Mouse (Mus musculus) limb, embryonic 12.5 days (tissue): Measurements from ENCODE around the gene Ggt6. TPM values are rescaled to one million over a fixed set of nuclear protein-coding genes. Genes with fewer than 3 reads are reported as not detected.
A peak's percentile ranks its signal among the peaks of the same experiment; 100 is the strongest.

Source experiments
- ATAC-seq: fragments of 200-750 bp; cut with Nextera tagmentation; 2 replicates; pipeline ENCODE4 v1.8.0; 2017; ENCODE audit warnings: low read depth, moderate TSS enrichment; ENCODE audit not compliant: insufficient number of reproducible peaks, insufficient read depth, low FRiP score, low TSS enrichment
- H3K27ac ChIP-seq: fragments of 300-500 bp; sonication (generic); 2 replicates; pipeline ENCODE4 v1.5.1; 2016; ENCODE audit warnings: mild to moderate bottlenecking, moderate library complexity
- H3K27me3 ChIP-seq: fragments of 300-500 bp; sonication (generic); 2 replicates; pipeline ENCODE4 v1.6.1; 2016; ENCODE audit warnings: mild to moderate bottlenecking, moderate library complexity
- H3K36me3 ChIP-seq: fragments of 300-500 bp; sonication (generic); 2 replicates; pipeline ENCODE4 v1.6.1; 2016; ENCODE audit warnings: mild to moderate bottlenecking, moderate library complexity
- H3K4me1 ChIP-seq: fragments of 300-500 bp; sonication (generic); replicated peaks from 2 replicates; pipeline ENCODE4 v1.6.1; 2016
- H3K4me2 ChIP-seq: fragments of 300-500 bp; sonication (generic); 2 replicates; pipeline ENCODE4 v1.6.1; 2016; ENCODE audit warnings: mild to moderate bottlenecking, moderate library complexity
- H3K4me3 ChIP-seq: fragments of 300-500 bp; sonication (generic); replicated peaks from 2 replicates; pipeline ENCODE4 v1.5.1; 2016; ENCODE audit warnings: mild to moderate bottlenecking
- H3K9ac ChIP-seq: fragments of 300-500 bp; sonication (generic); replicated peaks from 2 replicates; pipeline ENCODE4 v1.6.1; 2016; ENCODE audit warnings: mild to moderate bottlenecking, moderate library complexity
- H3K9me3 ChIP-seq: fragments of 300-500 bp; sonication (generic); 2 replicates; pipeline ENCODE4 v1.6.1; 2016; ENCODE audit warnings: mild to moderate bottlenecking, moderate library complexity
- WGBS: fragments of 180-500 bp; shearing (Covaris S2); methylation state at CpG from one replicate; pipeline ENCODE4 v1.1.7; 2016; 5-methylcytosine and 5-hydroxymethylcytosine counted together
- polyA plus RNA-seq: library from polyadenylated mRNA; unstranded; fragments of >200 nt; fragmentation: Nextera tagmentation; extraction: Ambion mirVana; gene quantifications from 2 replicates; pipeline ENCODE4 v1.2.1, GENCODE M21; 2016

Gene Ggt6
- polyA plus RNA-seq, 1 experiment from 2014 or later: 0.15 TPM

DNA sequence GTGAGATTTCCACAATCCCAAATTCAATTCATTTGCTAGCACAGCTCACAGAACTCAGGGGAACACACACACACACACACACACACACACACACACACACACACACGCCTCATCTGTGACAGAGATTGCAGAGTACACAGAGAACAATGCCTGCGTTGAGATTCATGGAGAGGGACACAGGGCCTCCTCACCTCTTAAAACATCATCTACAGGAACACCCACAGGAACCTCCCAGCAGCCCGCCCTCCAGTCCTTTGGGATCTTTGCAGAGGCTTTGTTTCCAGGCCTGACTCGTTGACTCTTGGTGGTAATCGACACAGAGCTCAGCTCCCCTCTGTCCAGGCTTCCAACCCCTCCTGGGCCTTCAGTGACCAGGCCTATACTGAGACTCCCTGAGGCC is 41.9 kb downstream of the Ggt6 start:
- Histone ChIP-seq H3K9ac (no peak overlapping the region), H3K4me2 (no peak overlapping the region), H3K9me3 (no peaks in the 10 kb centered on the region), H3K4me1 (no peaks in the 10 kb centered on the region), H3K4me3 (no peak overlapping the region), H3K27me3 (no peaks in the 10 kb centered on the region; the same call in 1 of the 2 replicates), H3K27ac (no peak overlapping the region), H3K36me3 (no peaks in the 10 kb centered on the region)
- ATAC-seq: no peak
- 57% methylated on average over 5 of the region's 5 CpGs for WGBS

DNA sequence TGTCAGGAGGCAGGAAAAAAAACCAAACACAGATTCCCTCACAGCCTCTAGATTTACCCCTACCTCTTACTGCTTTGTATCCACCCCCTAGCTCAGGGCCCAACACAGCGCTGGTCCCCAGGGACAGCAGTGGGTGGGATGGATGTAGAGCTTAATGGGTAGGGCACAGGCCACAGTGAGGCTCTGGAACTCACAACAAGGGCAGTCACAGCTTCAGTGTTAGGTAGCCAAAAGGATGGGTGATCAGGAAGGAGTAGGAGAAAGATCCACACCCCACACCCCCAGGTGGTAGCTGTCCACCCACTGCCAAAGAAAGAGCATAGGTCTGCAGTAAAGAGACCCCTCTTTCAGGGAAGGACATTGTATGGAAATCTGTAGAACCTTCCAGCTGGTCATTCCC is 42.3 kb downstream of the Ggt6 start:
- H3K9me3 ChIP-seq: no peaks in the 10 kb centered on the region
- H3K27ac ChIP-seq: no peak overlapping the region
- H3K4me2 ChIP-seq: no peak overlapping the region
- no peaks in the 10 kb centered on the region; the same call in 1 of the 2 replicates for H3K27me3 ChIP-seq
- H3K4me3 ChIP-seq: no peak overlapping the region
- no peaks in the 10 kb centered on the region for H3K4me1 ChIP-seq
- 95% methylated on average over 1 of the region's 1 CpGs for WGBS
- no peak overlapping the region for H3K9ac ChIP-seq
- H3K36me3 ChIP-seq: no peaks in the 10 kb centered on the region
- ATAC-seq: no peak

DNA sequence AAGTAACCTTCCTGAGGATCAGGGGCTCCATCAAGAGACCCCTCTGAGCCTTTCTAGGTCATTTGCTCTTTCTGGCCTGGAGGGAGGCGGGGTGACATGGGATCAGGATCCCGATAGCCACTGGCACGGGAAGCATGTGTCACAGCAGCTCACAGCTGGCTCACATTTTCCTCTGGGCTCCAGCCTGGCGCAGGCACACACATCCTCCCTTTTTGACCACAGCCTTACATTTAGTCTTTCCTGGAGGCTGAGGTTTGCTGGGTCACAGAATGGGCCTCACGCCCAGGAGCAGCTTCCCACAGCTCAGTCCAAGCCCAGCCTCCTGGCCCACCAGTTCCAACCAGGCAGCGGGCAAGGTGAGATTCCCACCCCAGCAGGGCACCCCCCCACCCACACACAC is 42.9 kb downstream of the Ggt6 start:
- ATAC-seq: no peak
- H3K4me2 ChIP-seq: no peak overlapping the region
- WGBS: 55% methylated on average over 6 of the region's 6 CpGs

DNA sequence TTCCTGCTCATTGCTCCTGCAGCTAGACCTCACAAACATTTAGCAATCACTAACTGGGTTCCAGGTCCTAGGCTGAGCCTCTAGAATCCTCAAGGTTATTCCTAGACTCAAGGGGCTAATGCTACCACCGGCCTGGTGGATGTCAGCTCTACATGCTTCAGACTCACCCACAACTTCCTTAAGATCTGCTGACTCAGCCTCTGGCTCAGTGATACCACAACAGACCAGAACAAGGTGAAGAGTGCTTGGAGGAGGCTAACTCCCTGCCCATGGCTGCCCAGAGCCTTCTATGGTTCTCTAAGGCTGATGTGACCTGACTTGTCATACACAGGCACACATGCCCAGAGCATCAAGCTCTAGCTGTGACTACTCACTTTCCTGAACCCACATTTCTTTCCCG is 44.2 kb downstream of the Ggt6 start:
- ATAC-seq: no peak
- Histone ChIP-seq H3K4me3 (no peak overlapping the region), H3K4me2 (no peak overlapping the region), H3K27ac (no peak overlapping the region), H3K27me3 (no peaks in the 10 kb centered on the region; the same call in 1 of the 2 replicates), H3K4me1 (no peaks in the 10 kb centered on the region), H3K9ac (no peak overlapping the region), H3K36me3 (no peaks in the 10 kb centered on the region), H3K9me3 (no peaks in the 10 kb centered on the region)
- 85% methylated on average over 2 of the region's 2 CpGs for WGBS

More for the DNA sequence above, 42.9 kb downstream of the Ggt6 start:
- Histone ChIP-seq H3K36me3 (no peaks in the 10 kb centered on the region), H3K4me3 (no peak overlapping the region), H3K27me3 (no peaks in the 10 kb centered on the region; the same call in 1 of the 2 replicates), H3K27ac (no peak overlapping the region), H3K9ac (no peak overlapping the region), H3K4me1 (no peaks in the 10 kb centered on the region), H3K9me3 (no peaks in the 10 kb centered on the region)

DNA sequence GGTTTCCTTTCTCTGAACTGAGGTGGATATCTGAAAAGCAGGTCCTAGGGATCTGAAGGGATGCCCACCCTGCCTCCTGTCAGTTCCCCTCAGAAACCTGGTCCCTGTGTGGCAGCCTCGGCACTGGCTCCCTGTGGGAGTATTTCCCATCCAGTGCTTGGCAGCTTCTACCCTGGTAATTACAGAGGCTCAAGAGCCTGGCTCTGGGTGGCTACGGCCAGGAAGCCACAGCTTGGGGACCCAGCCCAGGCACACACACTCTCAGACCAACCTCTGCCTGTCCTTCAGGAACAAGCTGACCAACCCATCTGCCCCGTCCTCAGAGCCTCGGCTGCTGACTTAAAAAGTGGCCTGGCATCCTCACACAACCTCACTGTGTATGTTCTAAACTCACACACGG is 46.0 kb downstream of the Ggt6 start:
- no peak overlapping the region for H3K4me3 ChIP-seq
- 79% methylated on average over 5 of the region's 5 CpGs for WGBS
- ATAC-seq: no peak
- H3K9ac ChIP-seq: 0 out of 2 replicates have a peak overlapping the region, but pooled peaks have one; percentile 8
- peaks cover 9% of the 10 kb centered on the region for H3K27me3 ChIP-seq
- H3K27ac ChIP-seq: no peak overlapping the region
- H3K4me2 ChIP-seq: no peak overlapping the region
- H3K36me3 ChIP-seq: no peaks in the 10 kb centered on the region
- H3K9me3 ChIP-seq: no peaks in the 10 kb centered on the region
- no peaks in the 10 kb centered on the region for H3K4me1 ChIP-seq

DNA sequence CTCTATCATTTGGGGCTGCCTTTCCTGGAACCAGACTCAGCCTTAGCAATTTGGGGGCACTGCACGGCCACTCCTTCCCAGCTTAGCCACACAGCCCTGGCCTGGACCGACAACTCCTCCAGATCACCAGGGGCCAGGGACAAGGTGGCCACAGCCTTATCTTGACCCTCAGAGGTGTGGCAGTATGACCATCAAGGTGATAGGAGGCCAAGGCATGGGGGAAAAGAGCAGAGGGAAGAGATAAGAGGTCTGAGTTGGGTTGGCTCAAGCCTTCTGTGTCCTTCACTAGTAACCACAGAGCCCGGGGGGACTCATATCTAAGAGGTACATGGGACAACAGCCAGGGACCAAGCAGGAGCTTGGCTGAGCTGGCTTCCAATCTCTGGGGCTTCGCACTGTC is 46.6 kb downstream of the Ggt6 start:
- Histone ChIP-seq H3K4me3 (no peak overlapping the region), H3K9me3 (no peaks in the 10 kb centered on the region), H3K4me2 (no peak overlapping the region), H3K27ac (no peak overlapping the region), H3K9ac (no peak overlapping the region), H3K27me3 (peaks cover 15% of the 10 kb centered on the region), H3K36me3 (no peaks in the 10 kb centered on the region), H3K4me1 (no peaks in the 10 kb centered on the region)
- 82% methylated on average over 4 of the region's 4 CpGs for WGBS
- no peak for ATAC-seq

DNA sequence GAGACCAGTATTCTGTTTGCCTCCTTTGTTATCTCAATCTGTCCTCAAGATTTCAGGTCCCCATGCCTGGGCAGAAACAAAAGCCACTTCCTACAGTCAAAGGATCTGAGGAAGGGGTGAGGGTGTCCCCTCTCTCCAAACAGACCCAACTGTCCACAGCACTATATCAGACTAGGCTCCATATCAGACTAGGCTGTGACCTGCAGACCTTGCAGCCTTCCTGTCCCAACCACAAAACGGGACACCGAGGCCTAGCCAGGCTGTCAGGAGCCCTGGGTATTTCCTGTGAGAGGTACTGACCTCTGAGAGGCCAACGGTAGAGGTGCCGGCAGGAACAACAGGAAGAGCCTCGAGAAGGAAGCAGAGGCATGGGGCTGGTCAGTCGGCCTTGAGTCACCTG is 49.2 kb downstream of the Ggt6 start:
- Histone ChIP-seq H3K4me2 (no peak overlapping the region), H3K27ac (no peak overlapping the region), H3K36me3 (no peaks in the 10 kb centered on the region), H3K4me3 (no peak overlapping the region), H3K9ac (no peak overlapping the region), H3K4me1 (peaks cover 13% of the 10 kb centered on the region), H3K27me3 (peaks cover 41% of the 10 kb centered on the region), H3K9me3 (no peaks in the 10 kb centered on the region)
- WGBS: 64% methylated on average over 6 of the region's 6 CpGs
- no peak for ATAC-seq

DNA sequence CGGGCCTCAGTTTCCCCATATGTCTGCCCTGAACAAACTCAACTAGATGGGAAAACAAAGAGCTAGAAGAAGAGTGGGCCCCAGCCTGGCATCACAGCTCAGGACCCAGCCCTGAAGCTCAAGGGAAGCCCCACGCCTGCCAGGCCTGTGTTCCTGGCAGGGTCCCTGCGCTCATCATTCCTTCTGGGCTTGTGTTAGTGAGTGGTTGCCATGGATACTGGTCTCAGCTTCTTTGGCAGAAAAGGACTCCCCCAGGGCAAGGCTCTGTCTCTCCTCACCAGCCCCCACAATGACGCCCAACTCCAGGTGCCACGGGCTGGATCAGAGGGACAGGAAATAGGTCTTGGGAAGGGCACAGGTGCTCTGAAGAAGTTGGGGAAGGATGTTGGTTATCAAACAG is 49.8 kb downstream of the Ggt6 start:
- no peak overlapping the region for H3K27ac ChIP-seq
- H3K4me1 ChIP-seq: peaks cover 17% of the 10 kb centered on the region
- H3K36me3 ChIP-seq: no peaks in the 10 kb centered on the region
- 60% methylated on average over 5 of the region's 5 CpGs for WGBS
- ATAC-seq: no peak
- no peak overlapping the region for H3K9ac ChIP-seq
- H3K4me3 ChIP-seq: no peak overlapping the region
- no peak overlapping the region for H3K4me2 ChIP-seq
- no peaks in the 10 kb centered on the region for H3K9me3 ChIP-seq
- peaks cover 47% of the 10 kb centered on the region for H3K27me3 ChIP-seq

DNA sequence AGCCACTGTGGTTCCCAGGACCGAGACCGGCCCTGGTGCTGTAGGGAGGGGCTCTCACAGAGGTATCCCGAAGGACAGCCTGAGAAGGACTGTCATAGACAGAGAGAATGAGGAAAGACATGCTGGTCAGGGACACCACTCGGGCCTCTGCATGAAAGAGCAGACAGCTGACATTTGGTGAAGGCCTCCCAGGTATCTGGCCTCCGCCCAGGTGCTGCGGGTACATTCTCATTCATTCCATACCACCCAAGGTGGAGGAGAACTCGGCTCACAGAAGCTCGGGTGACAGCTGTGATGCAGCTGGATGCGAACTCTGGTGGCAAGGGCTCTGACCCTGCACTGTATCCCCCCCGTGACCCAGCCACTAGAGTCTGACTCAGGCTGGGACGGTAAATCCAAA is 50.6 kb downstream of the Ggt6 start:
- 70% methylated on average over 11 of the region's 11 CpGs for WGBS
- no peak for ATAC-seq
- no peak overlapping the region for H3K4me2 ChIP-seq
- peaks cover 17% of the 10 kb centered on the region for H3K4me1 ChIP-seq
- H3K4me3 ChIP-seq: no peak overlapping the region
- no peak overlapping the region for H3K9ac ChIP-seq
- peaks cover 55% of the 10 kb centered on the region for H3K27me3 ChIP-seq
- no peaks in the 10 kb centered on the region for H3K36me3 ChIP-seq
- no peaks in the 10 kb centered on the region for H3K9me3 ChIP-seq
- no peak overlapping the region for H3K27ac ChIP-seq

DNA sequence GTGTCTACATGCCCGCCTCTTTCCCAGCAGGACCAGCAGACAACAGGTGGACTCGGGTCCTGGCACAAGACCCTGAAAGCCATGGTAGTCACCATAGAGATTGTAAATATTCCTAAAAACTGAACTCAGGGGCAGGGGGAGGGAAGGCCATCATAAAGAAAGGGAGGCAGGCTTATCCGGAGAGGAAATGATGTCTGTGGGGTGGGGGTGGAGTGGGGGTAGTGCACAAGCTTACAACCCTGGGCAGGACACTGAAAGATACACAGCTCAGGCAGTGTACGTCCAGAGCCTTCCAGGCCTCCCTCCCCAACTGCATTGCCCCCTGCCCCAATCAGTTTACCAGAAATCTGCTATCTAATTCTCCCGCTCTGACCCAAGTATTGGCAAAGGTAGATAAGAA is 51.8 kb downstream of the Ggt6 start:
- Histone ChIP-seq H3K9ac (no peak overlapping the region), H3K4me1 (peaks cover 17% of the 10 kb centered on the region), H3K27me3 (peaks cover 61% of the 10 kb centered on the region), H3K36me3 (no peaks in the 10 kb centered on the region), H3K4me3 (no peak overlapping the region), H3K9me3 (no peaks in the 10 kb centered on the region), H3K27ac (no peak overlapping the region), H3K4me2 (0 out of 2 replicates have a peak overlapping the region, but pooled peaks have one; percentile 97)
- ATAC-seq: no peak
- 59% methylated on average over 5 of the region's 5 CpGs for WGBS

DNA sequence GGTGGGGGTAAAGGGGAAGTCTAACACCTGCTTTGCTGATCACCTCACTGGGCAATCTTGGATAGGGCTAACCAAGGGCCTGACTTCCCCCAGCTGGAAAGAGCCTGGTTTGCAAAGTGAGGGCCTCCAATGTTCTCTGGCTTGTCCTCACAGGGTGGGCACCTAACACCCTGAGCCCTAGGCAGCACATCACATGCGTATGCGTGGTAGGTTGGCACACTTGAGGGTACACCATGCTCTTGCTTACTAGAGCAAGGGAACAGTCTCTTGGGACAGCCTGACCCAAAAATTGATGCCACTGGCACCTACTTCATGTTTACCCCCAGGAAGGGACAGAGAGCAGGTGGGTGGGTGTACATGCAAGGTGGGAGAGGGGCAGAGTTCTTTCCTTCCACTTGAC is 52.4 kb downstream of the Ggt6 start:
- 89% methylated on average over 2 of the region's 2 CpGs for WGBS

More for the DNA sequence above, 52.4 kb downstream of the Ggt6 start:
- Histone ChIP-seq H3K4me3 (no peak overlapping the region), H3K36me3 (no peaks in the 10 kb centered on the region), H3K27me3 (peaks cover 65% of the 10 kb centered on the region), H3K27ac (no peak overlapping the region), H3K4me2 (peak overlapping the region; percentile 97; the same call in 1 of the 2 replicates), H3K9me3 (no peaks in the 10 kb centered on the region), H3K4me1 (peaks cover 17% of the 10 kb centered on the region), H3K9ac (no peak overlapping the region)
- ATAC-seq: no peak
